ENCODE assay signal across 22 mouse cellular contexts in genomic region chr10:95079979-95080378, GRCm38 (mm10).
DNase-seq lines count a peak whose midpoint lies in the region; ATAC-seq and TF ChIP-seq lines count a peak whose summit lies in the region.
"Had no signal": no experiment of that assay in that cellular context is flagged by ENCODE, and none has a peak within 500 bp of the region (broad histone marks: within the 10 kb centered on the region; RNA-seq: fewer than 3 reads in every experiment).

No protein-coding gene starts in this region.

- H3K27me3 ChIP-seq in MEL (ENCODE audit: control insufficient read depth in 1 of 2, insufficient read depth in 2 of 2, low read length in 2 of 2) = peaks cover 0 to 3% of the 10 kb centered on the region in 2 experiments; a peak in 3 of 4 replicates
- H3K27me3 ChIP-seq: CH12.LX, Patski had no signal

- H3K4me1 ChIP-seq in MEL (ENCODE audit: control insufficient read depth in 1 of 2, insufficient read depth in 2 of 2, low read length in 2 of 2) = peaks cover 2 to 7% of the 10 kb centered on the region in 2 experiments; a peak in 2 of 4 replicates

- intact Hi-C loops in heart, postnatal 14 days (cut with DNase I) = loop anchor here (2.0 kb wide), 1 partner anchor 87 kb away; no protein-coding TSS in a partner anchor

- peak; percentile 39 for DNase-seq in heart, adult 11 months
- DNase-seq in heart, postnatal 14 days = no peak
- no peak for DNase-seq in MEL (ENCODE audit: low read depth, low spot score)
- no peak for DNase-seq in cerebellum, adult 8-10 months
- DNase-seq in kidney, adult 11 months = no peak
- DNase-seq: adrenal gland, adult 2 months; adrenal gland, adult 8-10 months; adrenal gland, postnatal 10 days; adrenal gland, postnatal 14 days; adrenal gland, postnatal 25 days; adrenal gland, postnatal 36 days; B cell, adult 2 months; cerebellum, adult 11 months; cerebellum, adult 11-12 months; cerebellum, adult 18-20 months; cerebellum, adult 2 months had no signal

- H3K9me3 ChIP-seq in MEL (replicated peaks; ENCODE audit: insufficient read depth, low read length) = no peaks in the 10 kb centered on the region
- H3K9me3 ChIP-seq: G1E had no signal

- TF ChIP-seq CTCF in MEL (IDR thresholded peaks at IDR 0.05 in 2 of 3, conservative IDR thresholded peaks at IDR 0.05 in 1 of 3; ENCODE audit: control insufficient read depth in 1 of 3, insufficient read depth in 1 of 3, low read depth in 2 of 3, low read length in 3 of 3, poor library complexity in 1 of 3, severe bottlenecking in 1 of 3) = no peak

- H3K36me3 ChIP-seq in MEL (ENCODE audit: control insufficient read depth in 1 of 2, insufficient read depth in 2 of 2, low read length in 2 of 2) = no peaks in the 10 kb centered on the region
- H3K36me3 ChIP-seq: G1E had no signal

- peak; percentile 19 to 54; a peak in 2 of 4 replicates for TF ChIP-seq EP300 in MEL (IDR thresholded peaks at IDR 0.05; ENCODE audit: low read depth in 1 of 2, low read length in 2 of 2)

- H3K27ac ChIP-seq in MEL (ENCODE audit: control insufficient read depth, low read depth, low read length) = no peak overlapping the region

- ATAC-seq in granulocyte monocyte progenitor cell, adult 5-6 weeks (replicated peaks; ENCODE audit: poor library complexity, severe bottlenecking) = peak; percentile 12; the same call in 1 of the 2 replicates
- ATAC-seq: activated CD4-positive, CD25-positive, alpha-beta regulatory T cell, adult 4 months; CD4-positive, CD25-positive, alpha-beta regulatory T cell, adult 4 months; Patski had no signal

- no peak for TF ChIP-seq POLR2A in MEL (IDR thresholded peaks at IDR 0.05; ENCODE audit: control insufficient read depth in 1 of 2, insufficient read depth in 1 of 2, low read depth in 1 of 2, low read length in 2 of 2, poor library complexity in 1 of 2)

- no peak overlapping the region for H3K4me3 ChIP-seq in MEL (ENCODE audit: control insufficient read depth in 1 of 2, insufficient read depth in 1 of 2, low read depth in 2 of 2, low read length in 2 of 2)

- TF ChIP-seq RAD21 in MEL (IDR thresholded peaks at IDR 0.05; ENCODE audit: low read depth, low read length) = no peak

- no peak overlapping the region for H3K9ac ChIP-seq in MEL (ENCODE audit: control insufficient read depth, low read depth, low read length, poor library complexity, severe bottlenecking)

- no peaks in the 10 kb centered on the region for H3K79me2 ChIP-seq in MEL (ENCODE audit: control insufficient read depth, insufficient read depth, low read length, poor library complexity)

TF ChIP-seq in MEL, 35 proteins besides CTCF, POLR2A, EP300 and RAD21:
- no peak for TF ChIP-seq CHD2 (IDR thresholded peaks at IDR 0.05; ENCODE audit: low read length)
- TF ChIP-seq USF1 (IDR thresholded peaks at IDR 0.05; ENCODE audit: low read depth, low read length) = no peak
- TF ChIP-seq HCFC1 (IDR thresholded peaks at IDR 0.05; ENCODE audit: low read depth, low read length) = no peak
- peak; percentile 94 for TF ChIP-seq ZNF384 (IDR thresholded peaks at IDR 0.05; ENCODE audit: low read depth, low read length)
- peak; percentile 64 for TF ChIP-seq GATA1 (IDR thresholded peaks at IDR 0.05; ENCODE audit: low read depth, low read length)
- TF ChIP-seq ETS1 (IDR thresholded peaks at IDR 0.05; ENCODE audit: low read depth, low read length) = 0 out of 2 replicates have a peak, but pooled peaks have one; percentile 10
- no peak for TF ChIP-seq MYC (IDR thresholded peaks at IDR 0.05; ENCODE audit: low read depth, low read length)
